Mouse (Mus musculus): ENCODE results near the gene Tpp1.

The Tpp1 gene

DNA sequence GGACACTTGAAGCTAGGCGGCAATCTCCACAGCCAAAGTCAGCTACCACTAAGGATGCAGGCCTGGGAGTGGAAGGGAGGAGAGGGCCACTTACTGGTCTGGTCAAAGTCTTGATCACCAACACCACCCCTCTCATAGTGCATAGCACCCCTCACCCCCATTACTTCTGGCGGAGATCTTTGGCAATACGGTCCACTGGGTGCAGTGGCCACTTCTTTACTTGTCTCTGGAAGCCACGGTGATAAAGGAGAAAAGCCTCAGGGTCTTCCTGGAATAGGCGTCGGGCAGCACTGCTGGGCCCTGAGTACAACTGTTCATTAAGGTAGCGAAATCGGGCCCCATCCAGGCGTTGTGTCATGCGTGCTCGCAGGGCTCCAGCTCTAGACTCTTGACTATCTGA, 18.2 kb downstream of the Tpp1 start:
- in situ Hi-C loops (cut with MboI, MseI): loop anchor here (5.0 to 10.0 kb wide), 3 partner anchors 77 to 339 kb away; partner anchors contain the start of genes Arfip2 (in 1 of the 2), Gm45799 (in 1 of the 2) and Timm10b (in 1 of the 2)

DNA sequence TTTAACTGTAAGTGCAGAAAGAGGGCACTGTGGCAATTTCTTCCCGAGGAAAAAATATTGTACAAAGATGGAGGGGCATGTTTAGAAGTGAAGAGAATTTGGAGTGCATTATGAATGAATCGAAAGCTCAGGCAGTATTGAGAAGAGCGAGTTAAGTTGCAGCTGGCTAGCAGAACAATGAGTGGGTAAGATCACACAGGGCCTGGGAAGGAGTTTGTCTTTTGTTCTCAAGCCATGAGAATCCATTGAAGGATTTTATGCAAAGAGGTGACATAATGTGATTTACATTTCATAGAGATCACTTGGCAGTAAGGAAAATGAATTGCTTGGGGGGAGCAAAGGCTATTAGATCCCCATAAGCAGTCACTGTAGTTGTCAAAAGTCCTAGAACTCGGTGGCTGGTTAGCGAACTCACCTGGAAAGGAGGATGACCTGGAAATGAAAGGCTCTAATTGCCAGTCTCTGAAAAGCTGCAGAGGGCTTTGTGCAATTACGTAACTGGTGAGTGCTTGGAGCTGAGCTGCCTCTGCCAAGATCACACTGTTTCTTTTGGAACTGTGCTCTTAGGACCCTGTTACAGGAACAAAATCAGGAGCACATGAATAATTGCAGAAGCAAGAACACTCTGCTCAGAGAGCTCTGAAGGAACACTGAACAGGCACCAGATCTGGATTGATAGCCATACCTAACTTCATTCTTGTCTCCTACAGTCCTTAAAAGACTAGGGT, 23.2 kb downstream of the Tpp1 start:
- in situ Hi-C loops (cut with MboI, MseI): no loop called here

DNA sequence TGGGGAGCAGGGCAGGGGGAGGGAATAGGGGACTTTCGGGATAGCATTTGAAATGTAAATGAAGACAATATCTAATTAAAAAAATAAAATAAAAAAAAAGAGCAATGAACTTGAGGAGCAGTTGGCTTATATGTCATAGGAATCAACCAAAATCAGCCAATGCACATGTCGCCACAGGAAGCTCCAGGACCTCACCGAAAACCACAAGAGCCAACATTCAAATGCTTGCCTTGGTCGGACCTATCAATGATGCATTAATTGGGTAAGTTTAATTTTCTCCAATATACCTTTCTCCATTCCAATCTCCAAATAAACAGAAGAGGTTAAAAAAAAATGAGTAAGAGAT, 25.1 kb downstream of the Tpp1 start:
- in situ Hi-C loops (cut with MboI, MseI): no loop called here

DNA sequence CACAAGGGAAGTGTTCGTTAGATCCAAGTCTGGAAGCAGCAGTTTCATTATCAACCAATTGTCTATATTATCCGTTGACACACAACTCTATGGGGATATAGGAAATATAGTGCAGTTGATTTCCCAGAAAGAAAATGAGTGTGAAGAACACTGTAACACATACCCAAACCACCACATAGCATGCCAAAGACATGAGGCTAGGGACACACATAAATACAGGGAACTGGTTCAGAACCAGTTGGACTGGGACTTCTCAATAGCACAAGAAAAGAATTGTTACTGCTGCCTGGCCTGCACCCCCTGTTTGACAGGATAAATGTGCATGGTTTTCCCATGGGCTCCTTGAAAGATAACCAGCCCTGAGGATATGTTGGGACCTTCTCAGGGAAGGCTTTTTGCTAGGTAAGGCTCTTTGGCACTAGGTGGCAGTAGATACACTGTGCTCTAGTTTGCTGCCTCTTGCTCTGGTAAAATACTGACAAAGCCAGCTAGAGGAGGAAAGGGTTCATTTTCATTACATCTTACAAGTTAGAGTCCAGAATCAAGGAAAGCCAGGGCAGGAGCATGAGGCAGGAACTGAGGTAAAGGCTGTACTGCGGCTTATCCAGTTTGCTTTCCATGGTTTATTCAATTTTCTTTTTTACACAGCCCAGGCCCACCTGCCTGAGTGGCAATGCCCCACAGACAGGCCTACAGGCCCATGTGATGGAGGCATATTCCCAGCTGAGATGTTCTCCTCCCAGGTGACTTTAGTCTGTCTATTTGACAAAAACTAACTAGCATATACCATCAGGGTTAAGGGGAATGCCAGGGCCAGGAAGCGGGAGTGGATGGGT, 25.7 kb downstream of the Tpp1 start:
- in situ Hi-C loops (cut with MboI, MseI): no loop called here

DNA sequence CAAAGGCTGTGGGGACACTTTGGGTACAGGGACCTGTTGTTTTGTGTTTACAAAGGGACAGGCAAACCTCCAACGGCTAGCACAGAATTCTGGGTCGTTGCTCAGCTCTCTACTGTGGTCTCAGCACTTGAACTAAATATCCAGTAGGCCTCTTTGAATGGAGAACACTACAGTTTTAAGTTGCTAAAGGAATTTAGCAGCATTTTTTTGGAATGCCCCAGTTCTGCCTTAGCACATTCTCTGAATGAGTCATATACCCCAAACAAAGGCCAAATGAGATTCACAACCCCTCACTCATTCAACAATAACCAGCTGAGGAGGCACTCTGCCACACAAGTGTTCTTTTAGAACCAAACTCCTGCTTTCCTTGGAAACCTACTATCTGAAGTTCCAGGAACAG, 30.1 kb downstream of the Tpp1 start:
- in situ Hi-C loops (cut with MboI, MseI): loop anchor here in 1 of 2 experiments (25.0 kb wide), 1 partner anchor 390 kb away; no protein-coding TSS in a partner anchor

DNA sequence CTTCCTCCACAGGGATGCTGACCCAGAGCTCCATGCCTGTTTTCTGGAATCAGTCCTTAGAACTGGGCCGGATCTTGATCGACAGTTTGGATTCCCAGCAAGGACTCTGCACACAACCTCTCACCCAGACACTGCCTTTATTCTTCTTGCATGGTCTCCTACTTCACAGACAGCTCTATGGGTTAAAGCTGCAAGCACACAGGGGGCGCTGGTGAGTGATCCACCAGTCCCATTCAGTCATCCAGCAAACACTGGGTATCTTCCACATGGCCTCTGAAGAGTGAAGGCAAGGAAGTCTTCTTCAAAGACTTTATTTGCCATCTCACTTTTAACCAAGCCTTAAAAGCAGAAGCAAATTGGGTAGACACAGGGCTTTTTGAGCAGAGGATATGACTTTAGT, 36.7 kb downstream of the Tpp1 start:
- in situ Hi-C loops (cut with MboI, MseI): loop anchor here (10.0 to 25.0 kb wide), 2 partner anchors 379 to 397 kb away; no protein-coding TSS in a partner anchor

DNA sequence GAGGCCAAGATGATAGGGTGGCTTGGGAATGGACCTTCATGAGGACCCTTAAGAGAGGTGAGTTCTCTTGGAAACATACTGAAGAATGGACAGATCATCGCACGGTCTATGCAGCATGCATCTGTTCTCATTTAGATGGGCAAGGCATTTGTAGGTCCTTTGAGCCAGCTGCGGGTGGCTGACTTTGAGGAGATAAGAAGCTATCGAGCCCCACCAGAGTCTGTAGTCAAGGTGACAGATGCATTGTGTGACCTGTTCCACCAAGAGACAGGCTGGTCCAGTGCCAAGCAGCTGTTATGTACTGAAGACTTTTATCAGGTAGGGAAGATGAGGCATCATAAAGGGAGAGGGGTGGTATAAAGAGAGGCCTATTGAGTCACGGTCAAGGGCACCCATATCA, 43.3 kb downstream of the Tpp1 start:
- in situ Hi-C loops (cut with MboI, MseI): loop anchor here (10.0 to 25.0 kb wide), 2 partner anchors 404 to 1706 kb away; no protein-coding TSS in a partner anchor

DNA sequence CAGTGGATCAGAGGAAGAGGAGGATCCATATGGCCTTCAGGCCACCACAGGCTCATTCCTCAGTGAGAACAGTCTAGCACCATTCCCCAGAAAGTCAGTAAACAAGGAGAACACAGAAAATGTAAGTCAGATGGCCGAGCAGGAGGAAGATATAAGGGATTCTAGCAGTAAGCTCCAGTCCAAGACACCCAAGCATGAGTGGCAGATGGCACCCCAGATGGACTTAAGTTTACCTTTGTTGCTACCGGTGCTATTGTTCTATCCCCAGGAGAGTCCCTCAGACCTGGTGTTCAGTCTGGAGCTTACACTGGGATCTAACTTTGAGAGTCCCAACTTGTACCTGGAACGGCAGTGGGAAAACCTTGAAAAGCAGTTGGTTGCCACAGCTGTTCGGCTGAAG, 48.2 kb downstream of the Tpp1 start:
- in situ Hi-C loops (cut with MboI, MseI): loop anchor here (10.0 to 25.0 kb wide), 2 partner anchors 408 to 1711 kb away; no protein-coding TSS in a partner anchor

DNA sequence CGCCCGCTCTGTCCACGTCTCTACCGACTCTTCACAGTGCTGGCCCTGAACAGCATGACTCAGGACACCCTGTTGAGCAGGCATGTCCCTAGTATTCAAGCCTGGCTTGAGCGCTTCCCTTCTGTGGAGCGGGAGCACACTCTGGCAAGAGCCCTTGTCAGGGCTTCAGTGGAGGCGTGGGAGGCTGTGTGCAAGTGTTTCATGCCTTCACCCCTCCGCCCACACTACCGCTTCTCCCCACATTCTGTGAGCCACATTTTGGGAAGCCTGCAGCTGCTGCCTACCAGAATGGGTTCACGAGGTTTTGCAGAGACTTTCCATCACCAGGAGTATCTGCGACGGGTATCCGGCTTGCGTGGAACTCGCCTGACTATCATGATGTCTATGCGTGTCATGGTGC, 48.9 kb downstream of the Tpp1 start:
- in situ Hi-C loops (cut with MboI, MseI): loop anchor here (10.0 to 25.0 kb wide), 2 partner anchors 409 to 1712 kb away; no protein-coding TSS in a partner anchor

Data from T-helper 17 cell (primary cell).